Mouse (Mus musculus) cerebellum, postnatal 14 days (tissue): Measurements from ENCODE around the gene Ppp1r27.
"Not testable (repeated sequence)": the region's sequence is repeated elsewhere in the genome, so short reads cannot be mapped to it uniquely, and the experiment has no call there.

ENCODE experiments used
- DNase-seq, 2 experiments: peaks; one replicate each; pipeline ENCODE4 v3.0.0; 2021; ENCODE audit warnings: mixed read lengths in 2 of 2

Ppp1r27 gene

DNA sequence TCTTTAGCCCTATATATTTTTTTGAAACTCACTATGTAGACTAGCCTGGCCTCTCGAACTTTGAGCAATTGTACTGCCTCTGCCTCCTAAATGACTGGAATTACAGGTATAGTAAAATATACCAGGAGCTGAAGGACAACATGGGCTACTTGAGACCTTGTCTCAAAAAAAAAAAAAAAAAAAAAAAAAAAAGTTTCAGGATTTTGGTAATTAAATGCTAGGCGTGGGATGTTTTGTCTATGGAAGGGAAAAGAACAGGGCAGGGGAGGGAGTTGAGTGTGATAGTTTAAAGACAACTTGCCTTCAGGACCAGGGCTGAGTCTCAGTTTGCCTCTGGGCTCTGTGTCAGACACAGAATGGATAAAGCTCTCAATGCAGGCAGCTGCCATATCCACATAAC, 24.1 kb upstream of the Ppp1r27 start:
- no peak for DNase-seq

DNA sequence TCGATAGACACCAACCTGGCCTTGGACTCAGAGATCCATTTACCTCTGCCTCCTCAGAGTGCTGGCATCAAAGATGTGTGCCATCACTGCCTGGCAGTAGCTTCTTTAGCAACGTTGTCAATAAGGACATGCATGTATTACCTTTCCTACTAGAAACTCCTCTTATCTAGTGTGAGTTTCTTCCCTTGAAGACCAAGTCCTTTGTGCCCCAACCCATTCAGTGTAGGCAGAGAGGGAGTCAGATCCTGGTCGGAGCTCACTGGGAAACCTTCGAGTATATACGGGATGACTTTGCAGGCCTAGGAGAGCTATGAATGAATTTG, 23.3 kb upstream of the Ppp1r27 start:
- DNase-seq: no peak

DNA sequence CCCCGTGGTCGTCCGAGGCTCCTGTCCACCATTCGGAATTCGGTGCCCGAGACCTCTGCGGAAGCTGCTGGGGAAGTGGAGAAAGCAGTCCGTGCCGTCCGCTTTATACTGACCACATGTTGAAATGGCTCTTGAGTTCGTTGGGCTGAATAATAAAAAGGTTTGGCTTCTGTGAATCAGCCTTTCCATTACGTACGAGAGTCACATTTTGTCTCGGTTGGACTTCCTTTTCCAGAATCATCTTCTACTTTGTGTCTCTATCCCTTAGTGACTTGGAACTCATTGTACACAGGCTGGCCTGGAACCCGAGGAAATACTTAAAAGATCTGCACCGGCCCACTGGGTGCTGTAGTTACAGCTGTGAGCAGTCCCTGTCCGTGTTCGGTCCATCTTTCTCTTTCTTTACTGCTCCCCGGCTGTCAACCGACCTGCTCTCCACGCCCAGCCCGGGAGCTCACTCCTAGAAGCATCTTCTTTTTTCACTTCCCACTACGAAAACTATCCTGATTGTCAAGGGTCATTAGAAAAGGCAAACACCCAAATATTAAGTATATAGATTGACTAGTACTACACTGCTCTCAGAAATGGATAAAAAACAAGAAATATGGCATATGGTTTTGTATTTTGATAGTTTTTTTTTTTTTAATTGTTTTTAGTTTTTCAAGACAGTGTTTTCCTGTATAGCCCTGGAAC, 22.8 kb upstream of the Ppp1r27 start:
- DNase-seq: no peak

DNA sequence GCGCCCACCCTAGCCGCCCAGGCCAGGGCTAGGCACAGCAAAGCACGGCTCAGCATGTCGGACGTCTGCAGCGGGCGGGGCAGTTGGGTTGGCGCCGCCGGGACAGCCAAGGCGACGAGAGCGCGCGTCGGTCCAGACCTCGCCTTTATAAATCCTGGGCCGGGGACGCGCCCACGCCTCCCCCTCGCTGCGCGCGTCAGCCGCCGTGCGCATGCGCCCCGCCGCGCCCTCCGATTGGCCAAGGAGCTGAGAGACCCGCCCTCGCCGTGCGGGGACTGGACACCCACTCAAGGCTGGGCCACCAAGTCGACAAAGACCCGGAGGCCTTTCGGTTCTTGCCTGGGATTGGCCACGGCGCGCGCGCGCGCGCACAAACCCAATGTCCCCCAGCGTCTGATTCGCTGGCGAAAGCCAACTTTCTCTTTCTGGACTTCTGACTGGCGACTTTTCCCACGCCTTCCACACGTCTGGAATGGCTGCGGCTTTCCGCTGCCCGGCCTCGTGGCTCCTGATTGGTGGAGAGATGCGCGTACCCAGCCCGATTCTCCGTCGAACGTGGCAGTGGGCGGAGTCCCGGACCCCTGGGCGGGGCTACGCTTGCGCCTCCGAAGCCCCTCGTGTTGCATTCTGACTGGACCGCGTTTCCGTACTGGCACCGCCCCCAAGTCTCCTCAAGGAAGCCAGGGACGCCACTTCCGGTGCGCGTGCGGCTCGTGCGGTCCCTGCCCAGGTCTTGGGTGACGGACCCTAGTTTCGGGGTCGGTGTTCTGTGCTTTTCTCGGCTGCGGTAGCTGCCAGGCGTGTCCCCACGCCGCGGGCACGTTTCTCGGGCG, 22.0 kb upstream of the Ppp1r27 start, which contains the start of gene P4hb:
Gene P4hb (minus strand): TSS at position 502 of the 833 bp plus-strand sequence.
- DNase-seq: peak; percentile 100

DNA sequence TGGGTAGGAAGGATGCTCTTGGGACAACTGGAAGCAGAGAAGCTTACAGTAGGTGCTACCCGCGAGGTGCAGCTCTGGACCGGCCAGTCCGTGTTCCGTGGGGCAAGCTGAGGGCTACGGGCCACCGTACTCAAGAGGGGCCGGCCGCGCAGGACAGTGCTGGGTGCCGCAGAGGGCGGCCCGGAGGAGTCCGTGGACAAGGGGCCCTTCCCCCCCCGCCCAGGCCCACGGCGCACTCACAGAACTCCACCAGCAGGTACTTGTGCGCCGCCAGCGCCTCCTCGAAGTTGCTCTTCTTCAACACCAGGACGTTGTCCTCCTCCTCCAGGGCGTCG, 21.5 kb upstream of the Ppp1r27 start:
- peak in 1 of 2 experiments; percentile 41 for DNase-seq

DNA sequence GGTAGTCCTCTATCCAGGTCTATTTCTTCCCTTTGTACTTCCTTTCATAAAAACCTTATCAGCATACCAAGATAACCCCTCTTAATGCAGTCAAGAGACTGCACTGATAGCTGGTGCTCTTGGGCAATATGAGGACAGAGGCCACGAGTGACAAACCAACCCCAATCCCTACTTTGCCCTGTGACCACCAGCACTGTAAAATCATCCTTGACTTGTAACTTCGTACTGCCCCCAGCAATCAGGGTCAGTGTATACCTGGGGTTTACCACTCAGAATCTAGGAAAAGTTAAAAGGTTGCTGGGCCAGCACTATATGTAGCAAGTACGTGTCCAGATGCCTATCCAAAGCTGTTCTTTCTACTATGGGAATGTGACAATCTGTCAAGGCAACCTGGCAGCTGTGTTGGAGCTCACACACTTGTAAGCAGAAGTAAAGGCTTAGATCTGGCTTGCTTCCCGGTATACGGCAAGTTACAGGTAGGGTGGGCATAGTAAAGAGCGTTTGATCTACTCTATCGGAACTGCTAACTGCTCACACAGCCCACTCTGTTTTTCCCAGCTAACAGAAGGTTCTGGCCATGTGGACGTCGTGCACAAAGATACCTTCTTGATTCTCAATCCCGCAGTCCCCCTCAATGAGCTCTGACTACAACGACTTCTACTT, 21.0 kb upstream of the Ppp1r27 start:
- no peak for DNase-seq

DNA sequence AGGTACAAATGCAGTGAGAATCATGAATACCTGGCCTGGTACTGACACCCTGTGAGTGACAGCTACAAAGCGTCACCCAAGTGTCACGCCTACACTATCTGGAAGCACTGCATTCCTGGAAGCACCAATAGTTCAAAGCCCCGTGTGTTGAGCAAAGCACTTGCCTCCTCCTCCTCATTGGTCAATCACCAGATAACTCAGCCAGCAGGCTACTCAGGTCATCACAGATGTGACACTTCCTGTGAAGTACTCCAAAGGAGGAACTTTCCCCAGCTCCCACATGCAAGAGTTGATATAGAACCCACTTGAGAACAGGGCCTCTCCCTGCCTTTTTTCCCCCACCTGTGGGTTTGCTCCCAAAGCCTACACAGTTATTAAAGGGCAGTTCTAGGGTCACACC, 20.2 kb upstream of the Ppp1r27 start:
- no peak for DNase-seq

DNA sequence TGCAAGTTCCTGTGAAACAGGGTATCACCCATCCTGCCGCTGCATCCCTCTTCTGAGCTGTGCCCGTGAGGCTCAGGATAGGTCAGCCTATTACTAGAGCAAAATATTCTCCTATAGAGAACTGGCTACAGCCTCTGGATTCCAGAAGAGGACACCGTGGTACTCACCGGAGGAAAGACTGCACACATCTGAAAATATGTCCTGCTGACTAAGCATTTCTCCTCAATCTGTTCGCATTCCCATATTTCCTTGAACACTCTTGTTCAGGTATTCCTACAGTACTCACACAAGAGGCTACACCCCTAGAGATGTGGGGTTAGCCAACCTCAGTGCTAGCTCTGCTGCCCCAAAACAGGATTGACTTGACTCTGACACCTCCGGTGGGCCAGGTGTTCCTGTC, 17.4 kb upstream of the Ppp1r27 start:
- DNase-seq: no peak

DNA sequence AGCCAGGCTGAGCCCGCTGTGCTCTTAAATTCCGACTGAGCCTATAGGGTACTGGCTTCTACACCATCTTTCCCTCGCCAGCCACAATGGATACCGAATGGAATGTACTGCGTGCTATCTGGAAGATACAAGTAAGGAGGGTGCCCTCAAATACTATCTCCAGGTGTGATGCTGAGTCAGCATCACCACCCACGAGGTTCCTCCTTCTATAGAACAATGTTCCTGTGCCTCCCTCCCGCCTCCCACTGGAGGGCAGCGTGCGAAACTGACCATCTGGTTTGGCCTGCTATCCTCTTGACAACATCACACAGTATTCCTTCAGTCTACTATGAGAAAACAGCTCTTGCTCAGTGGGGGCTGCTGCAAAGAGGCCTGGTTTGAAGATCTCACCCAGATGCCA, 14.2 kb upstream of the Ppp1r27 start:
- DNase-seq: no peak

DNA sequence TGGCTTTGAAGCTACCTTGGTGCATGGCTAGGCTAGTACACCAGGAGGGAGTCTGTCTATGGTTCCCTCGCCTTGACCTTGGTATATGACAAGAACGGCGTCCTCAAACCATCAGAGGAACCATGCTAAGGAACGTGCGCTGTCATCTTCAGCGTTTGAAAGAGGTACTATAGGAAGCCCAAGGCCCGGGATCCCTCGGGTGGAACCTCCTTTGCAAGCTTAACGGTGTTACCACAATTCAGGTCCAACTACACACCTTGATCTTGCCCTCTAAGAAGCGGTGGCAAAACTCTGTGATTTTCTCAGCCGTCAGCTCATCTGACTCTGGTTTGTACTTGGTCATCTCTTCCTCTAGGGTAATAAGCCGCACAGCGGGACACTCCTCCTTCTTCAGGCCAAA, 12.0 kb upstream of the Ppp1r27 start:
- DNase-seq: no peak

DNA sequence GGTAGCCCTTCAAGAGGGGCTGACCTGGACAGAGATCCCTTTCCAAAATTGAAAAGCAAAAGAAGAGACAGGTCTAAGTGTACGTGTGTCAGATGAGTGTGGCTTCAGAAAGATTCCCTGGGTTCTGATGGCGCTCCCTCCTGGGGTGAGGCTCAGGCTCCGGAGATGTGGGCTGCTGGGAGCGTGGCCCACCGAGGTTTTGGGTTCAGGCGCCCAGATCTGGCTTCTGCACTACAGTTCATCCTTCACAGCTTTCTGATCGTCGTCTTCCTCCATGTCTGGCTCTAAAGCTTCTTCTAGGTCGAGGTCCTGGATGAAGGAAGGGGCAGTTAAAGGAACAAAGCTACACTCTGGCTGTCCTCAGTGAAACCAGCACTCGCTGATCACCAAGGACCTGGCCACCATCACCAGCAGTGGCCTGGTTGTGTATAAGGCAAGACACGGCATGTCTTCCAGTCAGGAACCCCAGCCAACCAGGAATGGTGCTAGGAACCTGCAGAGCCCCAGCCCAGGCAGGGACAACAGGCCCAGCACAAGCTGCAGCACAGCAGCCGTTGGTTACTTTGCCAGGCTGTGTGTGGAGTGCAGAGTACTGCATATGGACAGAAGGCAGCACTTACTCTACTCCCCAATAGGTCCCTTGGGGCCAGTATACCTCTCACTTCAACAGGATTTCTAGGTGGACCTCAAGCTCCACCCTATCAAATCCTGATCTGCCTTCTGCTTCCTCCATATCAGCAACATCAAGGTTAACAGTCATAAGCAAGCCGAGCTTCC, 10.2 kb upstream of the Ppp1r27 start:
- DNase-seq: no peak

DNA sequence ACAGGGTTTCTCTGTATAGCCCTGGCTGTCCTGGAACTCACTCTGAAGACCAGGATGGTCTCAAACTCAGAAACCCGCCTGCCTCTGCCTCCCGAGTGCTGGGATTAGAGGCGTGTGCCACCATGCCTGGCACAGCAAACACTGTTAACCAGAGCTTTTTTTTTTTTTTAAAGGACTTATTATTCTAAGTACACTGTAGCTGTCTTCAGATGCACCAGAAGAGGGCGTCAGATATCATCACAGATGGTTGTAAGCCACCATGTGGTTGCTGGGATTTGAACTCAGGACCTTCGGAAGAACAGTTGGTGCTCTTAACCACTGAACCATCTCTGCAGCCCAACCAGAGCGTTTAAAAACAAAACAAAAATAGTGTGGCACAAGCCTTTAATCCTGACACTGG, 7.9 kb upstream of the Ppp1r27 start:
- not testable (repeated sequence) for DNase-seq

DNA sequence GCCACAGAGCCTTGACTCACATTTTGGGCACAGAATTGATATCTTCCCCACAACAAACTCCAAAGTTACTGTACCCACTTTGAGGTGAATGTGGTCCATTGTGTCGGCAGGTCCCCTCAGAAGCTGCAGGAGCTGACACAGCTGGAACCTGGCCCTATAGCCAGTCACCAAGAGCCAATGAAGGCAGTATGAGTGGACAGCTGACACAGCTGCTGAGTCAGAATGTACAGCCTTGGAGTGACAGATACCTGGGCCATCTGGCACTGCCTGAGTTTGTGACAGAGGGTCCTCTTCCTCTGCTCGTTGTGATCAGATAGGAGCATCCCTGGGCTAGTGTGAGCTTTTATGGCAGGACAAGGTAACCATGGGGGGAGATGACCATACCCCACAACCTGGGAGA, 4.3 kb upstream of the Ppp1r27 start:
- no peak for DNase-seq

DNA sequence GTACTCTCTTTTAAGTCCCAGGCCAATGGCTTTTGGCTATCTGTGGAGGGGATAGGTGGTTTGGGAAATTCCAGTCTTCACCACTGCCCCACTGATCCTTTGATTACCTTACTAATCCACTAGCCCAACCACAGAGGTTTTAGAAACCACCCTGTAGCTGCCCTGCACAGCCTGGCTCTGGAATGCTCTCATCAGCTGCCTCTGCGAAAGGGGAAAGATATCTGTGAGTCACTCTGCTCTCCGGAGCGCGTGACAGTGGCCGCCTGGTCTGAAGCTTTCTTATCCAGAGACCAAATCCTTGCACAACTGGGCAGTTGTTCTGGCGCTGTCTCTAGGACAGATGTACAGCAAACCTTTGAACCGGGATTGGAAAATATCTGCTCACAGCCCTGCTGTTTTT, 3.9 kb upstream of the Ppp1r27 start:
- no peak for DNase-seq

DNA sequence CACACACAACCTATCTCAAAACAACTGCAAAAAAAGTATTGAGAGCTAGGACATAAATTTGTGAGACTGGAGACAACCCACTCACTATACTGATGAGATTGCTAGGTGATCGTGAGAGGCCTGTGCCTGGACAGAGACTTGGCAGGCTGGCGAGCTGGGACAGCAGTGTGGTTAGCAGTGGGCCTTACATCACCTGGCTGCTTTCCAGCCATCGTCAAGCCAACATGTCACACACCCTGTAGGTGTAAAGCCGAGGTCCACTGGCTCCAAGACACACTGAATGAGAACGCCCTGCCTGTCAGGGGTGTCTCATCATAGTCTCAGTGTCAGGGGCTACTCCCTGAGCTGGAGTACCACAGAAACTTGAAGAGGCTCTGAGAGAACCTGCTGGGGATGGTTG, 1.8 kb upstream of the Ppp1r27 start:
- DNase-seq: no peak

DNA sequence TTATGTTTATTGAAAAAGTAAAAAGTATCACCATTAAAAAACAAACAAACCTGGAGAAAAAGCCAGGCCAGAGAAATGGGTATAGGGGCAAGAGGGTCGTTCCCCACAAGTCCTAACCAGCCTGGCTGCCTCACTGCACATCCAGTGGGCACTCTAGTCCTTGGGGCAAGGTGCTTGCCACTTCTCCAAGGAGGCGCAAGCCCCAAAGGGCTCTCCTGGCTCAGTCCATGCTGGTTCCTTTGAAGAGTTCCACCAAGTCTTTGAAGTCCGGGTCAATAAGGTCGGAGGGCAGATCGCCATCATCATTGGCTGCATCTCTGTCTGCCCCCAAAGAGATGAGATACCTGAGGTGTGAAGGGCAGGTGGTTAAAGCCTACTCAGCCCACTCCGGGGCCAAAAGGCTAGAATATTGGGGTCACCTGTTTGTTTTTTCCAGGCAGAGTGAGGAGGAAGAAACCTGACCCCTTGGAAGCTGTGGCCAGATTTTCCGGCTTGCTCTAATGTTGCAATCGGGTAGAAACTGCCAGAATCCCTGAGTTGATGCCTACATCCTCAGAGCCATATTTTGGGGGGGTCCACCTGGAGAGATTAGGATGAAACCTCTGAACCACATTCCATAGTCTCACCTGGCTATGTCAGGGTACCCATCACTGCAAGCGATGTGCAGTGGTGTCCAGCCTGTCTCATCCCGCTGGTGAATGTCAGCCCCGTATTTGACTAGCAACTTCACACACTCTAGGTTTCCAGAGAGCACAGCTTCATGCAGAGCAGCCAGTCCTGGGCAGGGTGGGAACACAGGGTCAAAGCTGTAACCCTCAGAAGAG, 734 bp downstream of the Ppp1r27 start:
- no peak for DNase-seq

DNA sequence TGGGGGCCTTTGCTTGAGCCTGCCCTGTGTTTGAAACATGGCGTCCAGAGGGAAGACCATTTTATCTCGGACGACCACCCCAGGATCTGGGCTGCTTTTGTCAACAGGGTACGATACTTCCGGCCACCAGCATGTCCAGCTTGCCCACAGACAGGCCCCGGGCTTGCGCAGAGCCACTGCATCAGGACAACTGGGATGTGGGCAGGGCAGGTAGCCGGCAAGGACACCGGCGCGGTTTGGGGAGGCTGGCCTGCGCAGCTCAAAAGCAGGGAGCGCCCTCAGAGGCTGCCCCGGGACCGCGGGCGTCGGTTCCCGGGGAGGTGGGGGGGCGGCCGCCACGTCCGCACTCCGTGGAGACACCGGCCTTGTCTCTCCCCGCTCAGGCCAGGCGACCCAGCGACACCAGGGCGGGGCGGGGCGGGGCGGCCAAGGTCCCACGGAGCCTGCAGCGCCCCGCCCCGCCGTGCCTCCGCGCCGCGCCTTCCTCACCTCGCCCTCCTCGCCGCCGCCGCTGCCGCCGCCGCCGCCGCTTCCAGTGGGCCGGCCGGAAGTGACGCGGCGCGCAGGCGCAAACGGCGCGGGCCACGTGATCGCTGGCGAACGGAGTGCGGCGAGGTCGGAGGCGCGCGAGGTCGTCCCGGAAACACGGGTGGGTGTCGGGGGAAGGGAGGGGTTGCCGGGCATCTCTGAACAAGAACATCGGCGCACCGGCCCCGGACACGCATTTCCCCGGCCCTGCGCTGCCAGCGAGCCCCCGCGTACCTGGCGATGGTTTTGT, 1.6 kb downstream of the Ppp1r27 start, which contains the start of gene Mcrip1:
Gene Mcrip1 (minus strand): TSS at position 560 of the 778 bp plus-strand sequence.
- peak; percentile 96 to 97 for DNase-seq

DNA sequence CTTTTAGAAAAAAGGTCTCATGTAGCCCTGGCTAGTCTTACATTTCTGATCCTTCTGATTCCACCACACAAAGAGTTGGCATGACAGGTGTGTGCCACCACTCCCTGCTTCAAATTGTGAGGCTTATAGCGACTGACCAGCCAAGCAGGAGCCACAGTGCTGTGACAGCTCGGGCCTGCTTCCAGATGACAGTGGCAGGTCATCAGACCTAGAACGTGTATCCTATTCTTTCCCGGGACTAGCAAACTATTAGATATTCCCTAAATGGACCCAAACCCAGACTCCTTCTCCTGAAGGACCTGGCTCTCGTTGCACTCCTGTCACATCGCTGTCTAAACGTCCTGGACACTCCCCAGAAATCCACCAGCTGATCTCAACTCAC, 2.2 kb downstream of the Ppp1r27 start:
- DNase-seq: no peak

DNA sequence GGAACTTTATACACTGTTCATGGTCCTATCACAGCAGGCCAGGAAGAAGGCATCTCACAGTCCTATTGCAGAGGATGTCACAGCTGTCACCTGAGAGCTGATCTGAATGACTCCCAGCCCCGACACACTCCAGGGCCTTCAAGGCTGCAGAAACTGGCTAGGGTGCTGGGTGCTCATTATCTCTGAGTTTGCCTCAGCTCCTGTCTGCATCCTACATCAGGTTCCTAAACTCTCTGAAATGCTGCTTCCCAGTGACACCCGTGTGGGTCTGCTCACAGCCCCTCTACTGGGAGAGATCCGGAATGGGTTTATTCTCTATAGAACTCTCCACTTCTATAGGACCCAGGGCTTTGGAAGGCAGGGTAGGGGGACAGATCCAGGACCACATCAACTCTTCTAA, 2.7 kb downstream of the Ppp1r27 start:
- DNase-seq: no peak

DNA sequence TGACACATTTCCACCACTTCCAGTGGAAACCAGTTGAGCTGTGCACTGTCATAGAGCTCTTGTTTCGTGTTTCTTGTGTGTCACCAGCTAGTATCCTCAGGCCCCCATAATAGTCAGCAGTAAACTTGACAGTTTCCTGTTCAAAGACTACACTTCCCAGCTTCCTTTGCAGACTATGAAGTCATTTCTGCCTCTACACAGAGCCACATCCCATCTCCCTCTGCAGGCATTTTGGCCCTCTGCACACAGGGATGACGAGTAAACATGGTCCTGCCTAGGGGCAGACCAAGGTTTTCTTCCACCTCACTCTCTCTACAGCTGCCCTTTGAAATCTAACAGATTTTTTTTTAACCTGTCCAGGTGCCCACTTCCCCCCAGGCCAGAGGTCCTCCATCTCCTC, 3.5 kb downstream of the Ppp1r27 start:
- DNase-seq: no peak

DNA sequence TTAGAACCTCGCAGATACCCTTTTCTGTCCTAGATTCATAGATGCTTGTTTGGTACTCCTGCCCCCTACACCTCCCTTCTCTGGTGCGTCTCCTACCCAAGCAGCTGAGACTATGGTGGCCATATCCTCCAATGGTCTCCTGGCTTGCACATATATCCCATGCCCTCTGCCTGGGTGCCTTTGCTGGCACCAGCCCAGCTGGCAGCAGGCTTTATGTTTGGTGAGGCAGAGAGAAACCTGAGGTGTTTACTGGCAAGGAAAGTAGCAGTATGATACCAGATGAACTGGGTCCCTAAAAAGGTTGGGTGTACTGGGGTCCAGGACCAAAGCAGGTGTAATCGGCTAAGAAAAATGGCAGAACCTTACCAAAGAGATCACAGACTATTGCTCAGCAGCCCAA, 5.0 kb downstream of the Ppp1r27 start:
- peak in 1 of 2 experiments; percentile 35 for DNase-seq

DNA sequence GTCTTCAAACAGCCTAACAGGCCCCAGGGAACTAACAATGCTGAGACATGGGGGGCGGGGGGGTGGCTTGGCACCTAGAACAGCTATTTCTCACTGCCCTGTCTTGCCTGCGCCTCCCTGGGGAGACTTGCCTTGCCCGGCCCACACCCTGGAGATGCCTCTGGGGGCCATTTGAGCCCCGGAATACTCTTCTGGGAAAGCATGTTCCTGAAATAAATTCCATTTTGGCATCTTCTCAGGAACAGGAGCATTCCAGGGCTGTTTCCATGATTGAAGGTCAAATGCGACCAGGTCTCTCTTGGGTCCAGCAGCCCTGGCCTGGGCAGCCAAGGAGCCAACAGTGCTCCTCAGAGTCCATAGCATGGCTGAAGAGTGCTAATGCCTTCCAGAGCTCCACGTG, 8.6 kb downstream of the Ppp1r27 start:
- DNase-seq: no peak
